Mouse (Mus musculus) C2C12 (cell line): ENCODE measurements at regions not wholly inside any gene's neighbourhood (a gene's known extent, or its start where the extent isn't known, plus 50 kb on each side); places are given as distances from the start of the nearest gene placed in this dataset.

ENCODE experiments used
- CTCF ChIP-seq: IDR thresholded peaks from one replicate; pipeline ENCODE4 v1.5.1; 2011; ENCODE audit not compliant: control insufficient read depth, insufficient read depth, insufficient read length
- MAX ChIP-seq: IDR thresholded peaks from one replicate; pipeline ENCODE4 v1.6.1; 2011; ENCODE audit warnings: mild to moderate bottlenecking, control low read depth

- peak; percentile 41 for TF ChIP-seq CTCF
- TF ChIP-seq MAX, result no peak
Observed at GRCm38 (mm10) chr7:73655787-73656423, 84.2 kb upstream of the Fam174b start.
